7 mouse cellular contexts compared by ENCODE assay signal in genomic region chr5:90890519-90891463, GRCm38 (mm10). TPM values are rescaled to one million over a fixed set of nuclear protein-coding genes. Genes with fewer than 3 reads are reported as not detected.
DNase-seq lines count a peak whose midpoint lies in the region; ATAC-seq and TF ChIP-seq lines count a peak whose summit lies in the region.

Gene Cxcl1, plus strand, starts transcription at chr5:90891241.

- no peaks in the 10 kb centered on the region for H3K27me3 ChIP-seq in kidney, adult 2 months (replicated peaks; ENCODE audit: control insufficient read depth, insufficient read depth, low read length)
- no peaks in the 10 kb centered on the region; the same call in 1 of the 2 replicates for H3K27me3 ChIP-seq in lung, embryonic 15.5 days

- 3% methylated on average over 30 of the region's 30 CpGs for whole genome bisulfite sequencing in kidney, adult 2 months
- WGBS in lung, embryonic 15.5 days: 4% methylated on average over 30 of the region's 30 CpGs
- WGBS in olfactory bulb, adult 2 months: 7% methylated on average over 30 of the region's 30 CpGs

- peak within 1 kb of the TSS; percentile 3; the same call in 1 of the 2 replicates for H3K27ac ChIP-seq in kidney, adult 2 months (ENCODE audit: insufficient read depth, low read depth, low read length)
- H3K27ac ChIP-seq in lung, embryonic 15.5 days: peak within 1 kb of the TSS; percentile 29; the same call in 1 of the 2 replicates
- H3K27ac ChIP-seq in olfactory bulb, adult 2 months (ENCODE audit: insufficient read depth, low read depth, low read length): no peak within 1 kb of the TSS

- H3K9me3 ChIP-seq in lung, embryonic 15.5 days: no peaks in the 10 kb centered on the region

- peak within 1 kb of the TSS; percentile 59 for H3K9ac ChIP-seq in lung, embryonic 15.5 days

- H3K4me2 ChIP-seq in lung, embryonic 15.5 days: peak within 1 kb of the TSS; percentile 89

- TF ChIP-seq CTCF in kidney, adult 2 months (conservative IDR thresholded peaks at IDR 0.05; ENCODE audit: insufficient read depth, insufficient read length, low read depth, low read length): peak; percentile 47
- TF ChIP-seq CTCF in olfactory bulb, adult 2 months (IDR thresholded peaks at IDR 0.05; ENCODE audit: insufficient read depth, low read depth, low read length): no peak

- peak within 1 kb of the TSS; percentile 54 for H3K4me3 ChIP-seq in kidney, adult 2 months (ENCODE audit: insufficient read depth, low read depth, low read length)
- H3K4me3 ChIP-seq in lung, embryonic 15.5 days: peak within 1 kb of the TSS; percentile 53
- H3K4me3 ChIP-seq in olfactory bulb, adult 2 months (ENCODE audit: insufficient read depth, low read depth, low read length): peak within 1 kb of the TSS; percentile 35

- H3K36me3 ChIP-seq in kidney, adult 2 months (ENCODE audit: control insufficient read depth, insufficient read depth, low read length): no peaks in the 10 kb centered on the region
- no peaks in the 10 kb centered on the region for H3K36me3 ChIP-seq in lung, embryonic 15.5 days

- TF ChIP-seq POLR2A in kidney, adult 2 months (IDR thresholded peaks at IDR 0.05; ENCODE audit: low read depth, low read length): no peak
- TF ChIP-seq POLR2A in olfactory bulb, adult 2 months (IDR thresholded peaks at IDR 0.05; ENCODE audit: insufficient read depth, low read depth, low read length): no peak

- peak; percentile 77 for ATAC-seq in lung, embryonic 15.5 days (ENCODE audit: borderline replicate concordance, extremely low read depth, low FRiP score, low TSS enrichment)

- no peaks in the 10 kb centered on the region for H3K4me1 ChIP-seq in kidney, adult 2 months (ENCODE audit: control insufficient read depth, insufficient read depth, low read length)
- H3K4me1 ChIP-seq in lung, embryonic 15.5 days: peaks cover 9% of the 10 kb centered on the region
- H3K4me1 ChIP-seq in olfactory bulb, adult 2 months (ENCODE audit: control insufficient read depth, insufficient read depth, low read length): peaks cover 9% of the 10 kb centered on the region

- peak; percentile 58 for DNase-seq in adrenal gland, adult 2 months
- DNase-seq in embryo, embryonic 10.5 days (ENCODE audit: low spot score): peak; percentile 71
- DNase-seq in heart, adult 8-10 months (ENCODE audit: low spot score): peak; percentile 79
- DNase-seq in kidney, adult 2 months: peak; percentile 77
- DNase-seq in layer of hippocampus, adult 8-10 months (ENCODE audit: low spot score in 2 of 2): no peak

RNA-seq across cellular contexts. Expression of gene Cxcl1, which starts in this region (rescaled TPM):
- total RNA-seq in adrenal gland, adult 2 months (2021): under 1 TPM; 0.40 to 0.73 TPM
- polyA plus RNA-seq in adrenal gland, adult 2 months (2012; rRNA removed): 1.8 and 3.8 TPM in 2 replicates
- 1 to 10 TPM in 2 of 4 experiments, under 1 TPM in 2; 0.38 to 1.3 (median 0.92) TPM for total RNA-seq in heart, adult 8-10 months (2022)
- 0.69 and 1.6 TPM in 2 replicates for polyA plus RNA-seq in kidney, adult 2 months (2012; rRNA removed)
- 0.40 and 0.69 TPM in 2 replicates for polyA plus RNA-seq in lung, embryonic 15.5 days (2015; fragmentation: Nextera tagmentation; extraction: Ambion mirVana)
- polyA plus RNA-seq in olfactory bulb, adult 2 months (2012; ENCODE audit: insufficient read depth, insufficient read length, low replicate concordance, missing spikeins): not detected in 2 replicates
- total RNA-seq in layer of hippocampus, adult 8-10 months (2022): 1 to 10 TPM in 1 of 4 experiments, under 1 TPM in 1, not detected in 2; 0.41 to 1.2 TPM

Comparison
In these comparisons a context has a peak if more than half of its experiments do, and no peak if none do; other contexts are left out.
1. Peak in ATAC-seq, H3K4me3 ChIP-seq, H3K27ac ChIP-seq, H3K9ac ChIP-seq and H3K4me2 ChIP-seq in lung, embryonic 15.5 days; RNA of the gene not detected or under 1 TPM.
2. DNase-seq: peak in adrenal gland, adult 2 months (single experiment), embryo, embryonic 10.5 days (single experiment), heart, adult 8-10 months (single experiment) and kidney, adult 2 months (single experiment); none in layer of hippocampus, adult 8-10 months (0 of 2).
3. Peak in every context shown above with its lines, with median percentiles within 50 percentile points of each other: H3K4me3 ChIP-seq.